Mouse (Mus musculus): ENCODE measurements around the gene Hoxa9.

Hoxa9 gene

DNA sequence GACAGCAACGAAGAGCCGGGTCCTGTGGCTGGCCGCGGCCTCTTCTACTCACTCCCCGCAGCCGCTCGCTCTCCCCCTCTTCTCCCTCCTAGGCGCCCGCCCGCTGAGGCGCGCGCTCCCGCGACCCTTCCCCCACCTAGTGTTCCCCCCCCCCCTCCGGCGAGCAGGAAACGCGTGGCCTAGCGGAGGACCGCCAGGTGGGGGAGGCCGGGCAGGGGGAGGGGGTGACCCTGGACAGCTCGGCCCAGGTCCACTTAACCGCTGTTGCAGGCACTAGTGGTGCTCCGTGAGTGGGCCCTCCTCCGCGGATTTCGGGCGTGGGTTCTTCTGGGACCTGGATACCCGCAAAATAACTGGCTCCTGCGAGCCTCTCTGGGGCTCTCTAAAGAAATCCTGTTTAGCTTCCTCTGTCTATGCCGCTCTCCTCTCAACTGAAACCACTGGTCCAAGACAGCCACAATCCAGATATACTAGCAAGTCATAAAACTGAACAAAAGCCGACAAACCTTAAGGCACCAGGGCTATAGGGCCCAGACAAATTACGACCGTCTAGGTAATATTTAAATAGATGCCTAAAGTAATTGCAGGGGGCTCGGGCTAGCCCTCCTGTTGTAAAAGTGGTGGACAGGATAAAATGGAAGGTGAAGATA, at the start of gene Hoxa9:
Gene Hoxa9 (minus strand): TSS at position 574 of the 650 bp plus-strand sequence.
- DNase-seq (ENCODE audit: low read depth, low spot score), result no peak

- no peak for DNase-seq (ENCODE audit: low read depth, low spot score)
Measured at GRCm38 (mm10) chr6:52276920-52277319, 46.0 kb upstream of the Hoxa9 start.

- DNase-seq (ENCODE audit: low read depth, low spot score), result no peak
Measured at GRCm38 (mm10) chr6:52276382-52276781, 45.5 kb upstream of the Hoxa9 start.

DNA sequence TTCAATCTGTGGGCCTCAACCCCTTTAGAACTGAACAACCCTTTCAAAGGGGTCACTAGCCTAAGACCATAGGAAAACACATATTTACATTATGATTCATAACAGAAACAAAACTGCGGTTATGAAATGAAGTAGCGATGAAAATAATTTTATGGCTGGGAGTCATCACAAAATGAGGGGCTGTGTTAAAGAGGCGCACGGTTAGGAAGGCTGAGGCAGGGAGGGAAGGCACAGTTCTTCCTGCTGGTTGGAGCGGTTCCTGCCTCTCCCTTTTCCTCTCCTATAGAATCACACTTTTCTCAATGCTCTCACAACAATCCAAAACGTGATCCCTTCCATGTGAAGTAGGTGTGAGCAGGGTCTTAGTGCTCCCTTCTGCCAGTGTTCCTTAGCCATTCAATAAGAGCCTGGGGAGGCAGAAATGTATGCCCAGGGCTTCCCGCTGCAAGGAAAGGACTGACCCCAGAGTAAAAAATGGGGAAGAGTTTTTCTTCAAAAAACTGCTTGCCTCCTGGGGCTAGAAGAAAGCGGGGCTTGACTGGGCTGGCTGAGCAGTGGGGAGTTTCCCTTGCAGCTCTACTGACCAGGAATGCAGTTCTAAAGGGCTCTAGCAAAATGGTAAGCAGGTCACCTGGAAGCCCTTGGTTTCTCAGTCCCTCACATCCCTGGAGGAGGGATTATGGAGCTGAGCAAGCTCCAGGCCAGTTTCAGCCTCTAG, 44.8 kb upstream of the Hoxa9 start:
- no peak for DNase-seq (ENCODE audit: low read depth, low spot score)

DNA sequence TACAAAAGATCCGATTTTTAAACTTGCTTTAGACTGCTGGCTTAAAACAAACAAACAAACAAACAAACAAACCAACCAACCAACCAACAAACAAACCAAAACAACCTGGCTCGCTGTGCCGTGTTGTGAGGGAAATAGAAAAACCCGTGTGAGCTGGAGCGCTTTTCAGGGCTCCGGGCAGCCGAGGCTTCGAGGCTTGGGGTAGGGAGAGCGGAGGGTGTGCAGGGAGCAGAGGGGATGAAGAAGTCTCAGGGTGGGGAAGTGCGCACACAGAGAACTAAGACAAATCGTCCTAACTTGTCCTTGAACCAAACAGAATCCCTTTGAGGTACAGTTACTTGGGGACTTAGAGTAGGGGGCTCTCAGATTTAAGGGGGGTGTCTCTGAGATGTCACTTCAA, 43.7 kb upstream of the Hoxa9 start:
- DNase-seq (ENCODE audit: low read depth, low spot score), result no peak

DNA sequence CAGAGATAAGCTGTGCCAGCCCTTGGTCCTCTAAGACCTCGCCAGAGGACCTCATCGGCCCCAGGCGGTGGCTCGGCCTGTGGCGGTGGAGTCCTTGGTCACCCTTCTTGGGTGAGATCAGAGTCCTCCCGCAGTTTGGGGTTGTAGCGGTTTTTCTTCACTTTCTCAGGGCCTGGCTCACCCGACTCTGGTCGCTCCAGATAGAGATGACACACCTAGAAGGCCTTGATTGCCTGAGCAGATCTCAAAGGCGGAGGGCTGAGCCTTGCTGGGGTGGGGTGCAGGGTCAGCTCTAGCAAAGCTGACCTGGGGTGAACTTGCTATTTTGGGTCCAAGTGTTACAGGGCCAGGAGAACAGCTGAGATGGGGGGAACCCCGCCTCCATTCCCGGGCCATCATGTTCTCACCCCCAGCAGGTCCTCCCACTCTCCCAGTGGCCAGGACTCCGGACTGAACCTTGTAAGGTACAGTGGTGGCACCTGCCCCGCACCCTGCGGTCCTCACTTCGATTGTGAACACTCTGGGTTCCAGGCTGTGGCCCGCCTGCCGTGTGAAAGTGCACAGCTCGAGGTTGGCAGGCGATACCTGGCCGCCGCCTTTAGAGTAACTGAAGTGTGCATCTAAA, 42.9 kb upstream of the Hoxa9 start:
- no peak for DNase-seq (ENCODE audit: low read depth, low spot score)

DNA sequence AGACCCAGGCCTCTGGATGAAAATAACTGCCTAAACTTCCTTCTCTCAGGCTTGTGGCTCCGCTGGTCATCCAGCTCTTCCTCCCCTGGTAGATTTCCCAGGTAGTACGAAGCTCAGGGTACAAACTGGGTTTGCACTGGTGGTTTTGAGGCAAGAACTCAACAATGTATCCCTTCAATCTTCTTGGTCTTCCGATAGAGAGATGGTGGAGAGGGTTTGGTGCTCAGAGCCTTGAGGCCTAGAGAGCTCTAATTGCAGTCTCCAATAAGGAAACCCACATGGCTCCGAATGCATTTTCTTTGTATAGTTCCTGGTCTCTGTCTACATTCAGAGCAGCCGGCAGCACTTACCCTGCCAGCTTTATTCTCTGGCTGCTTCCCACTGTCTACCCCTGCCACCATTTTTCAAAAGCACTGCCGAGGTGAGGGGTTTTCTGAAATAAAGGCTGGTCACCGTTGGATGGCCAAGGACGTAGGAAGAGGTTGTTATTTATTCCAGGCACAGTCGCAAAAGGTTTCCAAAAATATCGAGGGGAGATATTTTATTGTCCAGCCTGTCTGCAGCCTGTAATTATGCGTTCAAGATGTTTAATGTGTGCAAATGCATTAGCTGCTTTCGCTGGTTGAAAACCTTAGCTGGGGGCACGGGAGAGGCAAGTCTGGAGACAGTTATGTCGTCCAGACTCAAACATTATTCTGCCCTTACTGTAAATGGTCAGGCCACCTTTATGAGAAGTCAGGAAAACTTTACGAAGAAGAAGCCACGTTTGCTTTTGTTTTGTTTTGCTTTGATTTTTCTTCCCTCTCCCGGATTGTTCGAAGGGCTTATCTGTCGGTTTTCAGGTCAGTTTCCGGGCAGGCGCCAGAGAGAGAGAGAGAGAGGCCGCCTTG, 42.1 kb upstream of the Hoxa9 start:
- no peak for DNase-seq (ENCODE audit: low read depth, low spot score)

- DNase-seq (ENCODE audit: low read depth, low spot score), result no peak
Measured at GRCm38 (mm10) chr6:52270494-52271480, 39.9 kb upstream of the Hoxa9 start.

DNA sequence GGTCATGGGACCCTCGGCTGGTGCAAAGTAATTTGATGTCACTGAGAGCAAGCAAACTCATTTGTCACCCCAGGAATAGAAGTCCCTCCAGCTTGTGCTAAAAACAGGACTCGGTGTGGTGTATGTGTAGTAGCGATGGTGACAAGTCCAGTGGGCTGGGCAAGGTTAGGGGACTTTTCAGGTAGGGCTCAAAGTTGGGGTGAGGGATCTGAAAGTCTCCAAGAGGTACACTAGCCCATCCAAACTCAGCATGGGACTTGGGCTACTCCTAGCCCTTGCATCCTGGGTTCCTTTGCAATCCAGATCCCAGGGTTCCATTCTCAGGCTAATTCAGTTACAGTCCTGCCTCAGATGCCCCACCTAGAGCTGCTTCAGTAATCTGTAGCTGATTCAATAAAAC, 37.9 kb upstream of the Hoxa9 start:
- no peak for DNase-seq (ENCODE audit: low read depth, low spot score)

- no peak for DNase-seq (ENCODE audit: low read depth, low spot score)
Measured at GRCm38 (mm10) chr6:52268341-52268740, 37.5 kb upstream of the Hoxa9 start.

DNA sequence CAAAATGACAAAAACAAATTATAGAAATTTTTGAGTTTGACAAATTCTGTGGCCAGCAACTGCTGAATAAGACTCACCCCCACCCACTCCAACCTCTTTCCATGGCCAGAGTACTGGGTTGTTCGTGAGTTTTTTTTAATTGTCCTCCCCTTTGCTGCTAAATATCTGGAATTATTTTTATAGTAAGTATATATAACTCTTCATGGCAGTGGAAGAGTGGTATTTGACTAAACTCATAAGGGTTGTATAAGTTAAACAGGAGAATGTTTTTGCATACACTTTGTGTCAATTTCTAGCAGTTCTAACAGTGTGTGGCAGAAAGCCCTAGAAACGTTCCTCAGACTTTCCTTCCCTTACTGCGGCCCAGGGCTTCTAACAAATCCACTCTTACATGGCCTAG, 36.8 kb upstream of the Hoxa9 start:
- no peak for DNase-seq (ENCODE audit: low read depth, low spot score)

GRCm38 (mm10) chr6:52267221-52267620, 36.3 kb upstream of the Hoxa9 start:
- no peak for DNase-seq (ENCODE audit: low read depth, low spot score)

DNA sequence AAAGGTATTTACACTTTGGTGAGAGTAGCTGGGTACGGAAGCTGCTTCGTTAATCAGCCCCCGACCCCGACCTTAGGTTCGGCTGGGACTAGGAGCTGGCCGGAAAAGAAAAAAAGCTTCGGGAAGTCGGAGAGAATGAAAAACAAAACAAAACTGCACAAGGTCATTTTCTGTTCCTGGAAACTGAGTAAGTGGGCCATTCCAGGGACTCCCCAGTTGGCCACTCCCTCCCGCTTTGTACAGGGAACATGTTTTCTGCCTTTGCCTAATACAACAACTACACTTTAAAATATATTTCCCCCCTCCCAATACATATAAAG, 35.7 kb upstream of the Hoxa9 start:
- DNase-seq (ENCODE audit: low read depth, low spot score), result no peak

DNA sequence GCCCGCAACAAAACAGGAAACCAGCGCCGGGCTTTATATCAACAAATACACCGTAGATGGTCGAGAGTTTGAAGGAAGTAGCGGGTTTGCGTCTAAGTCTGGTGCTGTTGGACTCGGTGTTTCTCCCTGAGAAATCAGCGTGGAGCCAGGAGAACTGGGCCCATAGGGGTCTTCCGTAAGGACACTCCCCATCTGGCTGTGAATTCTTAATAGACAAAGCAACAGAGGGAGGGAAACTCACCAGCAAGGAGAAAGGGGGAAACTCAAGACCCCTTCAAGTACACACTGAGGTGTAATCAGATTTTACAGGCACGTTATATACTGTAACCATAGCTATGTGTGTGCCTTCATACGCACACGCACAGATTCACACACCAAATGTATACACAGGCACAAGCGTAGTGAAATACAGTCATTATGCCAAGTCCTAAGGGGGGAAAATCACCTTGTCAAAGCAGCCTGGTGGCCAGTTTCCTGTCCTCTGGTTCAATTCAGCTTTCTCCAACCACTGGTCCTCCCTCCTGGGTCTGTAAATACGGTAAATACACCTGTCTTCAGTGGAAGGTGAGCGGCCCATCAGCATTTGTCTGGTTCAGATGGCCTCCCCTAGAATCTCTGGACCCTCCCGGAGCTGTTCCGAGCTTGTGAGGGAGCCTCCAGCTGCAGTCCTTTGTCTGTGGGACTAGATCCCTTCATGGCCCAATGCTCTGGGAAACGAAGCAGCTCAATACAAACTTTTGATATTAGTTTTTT, 35.2 kb upstream of the Hoxa9 start:
- DNase-seq (ENCODE audit: low read depth, low spot score), result no peak

- DNase-seq (ENCODE audit: low read depth, low spot score), result no peak
Measured at GRCm38 (mm10) chr6:52265306-52265912, 34.5 kb upstream of the Hoxa9 start.

- DNase-seq (ENCODE audit: low read depth, low spot score), result no peak
Measured at GRCm38 (mm10) chr6:52264106-52264790, 33.4 kb upstream of the Hoxa9 start.

DNA sequence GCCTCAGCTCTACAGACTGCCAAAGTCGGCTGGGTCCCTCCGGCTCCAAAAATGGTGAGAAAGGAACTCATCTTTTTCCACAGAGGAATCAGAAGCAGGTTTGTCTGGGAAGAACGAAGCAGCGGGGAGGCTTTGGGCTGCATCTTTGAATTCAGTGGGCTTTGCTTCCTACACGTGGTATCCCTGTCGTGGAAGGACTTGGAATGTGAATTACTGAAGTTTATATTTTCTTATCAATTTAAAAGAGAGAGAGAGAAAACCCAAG, 32.4 kb upstream of the Hoxa9 start:
- no peak for DNase-seq (ENCODE audit: low read depth, low spot score)

GRCm38 (mm10) chr6:52262463-52263320, 31.8 kb upstream of the Hoxa9 start:
- no peak for DNase-seq (ENCODE audit: low read depth, low spot score)

Measured in brain, embryonic 18.5 days (tissue).